Mouse (Mus musculus) CD8-positive naive resting alpha-beta T cell, adult 2 months (primary cell): ENCODE results near the gene Itpkb.

Source experiments
- DNase-seq, 2 experiments: peaks; one replicate each; pipeline ENCODE4 v3.0.0; 2022; ENCODE audit warnings: low read depth in 2 of 2, low spot score in 2 of 2

Itpkb gene

DNA sequence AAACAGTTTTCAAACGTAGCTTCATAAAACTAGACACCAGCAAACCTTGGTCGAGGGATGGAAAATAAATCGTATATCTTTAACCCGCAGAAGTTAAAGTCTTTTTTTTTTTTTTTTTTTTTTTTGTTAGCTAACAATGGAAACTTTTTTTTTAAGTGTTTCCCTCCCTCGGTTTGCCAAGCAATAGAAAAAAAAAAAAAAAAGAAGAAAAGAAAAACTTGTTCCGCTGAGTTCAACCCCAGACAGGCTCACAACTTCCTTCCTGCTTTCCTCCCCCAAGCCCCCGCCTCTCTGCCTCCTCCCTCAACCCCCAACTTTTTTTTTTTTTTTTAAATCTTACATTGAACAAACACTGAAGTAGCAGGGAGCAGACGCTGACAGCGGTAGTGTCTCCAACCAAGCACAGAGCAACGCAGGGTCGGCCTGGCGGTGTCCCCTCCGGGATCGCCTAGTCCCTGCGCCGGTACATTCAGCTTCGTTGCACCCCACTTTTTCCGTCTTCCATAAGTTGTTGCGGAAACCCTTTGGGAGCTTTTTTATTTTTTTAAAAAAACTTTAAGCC, at the start of gene Itpkb:
TSS of gene Itpkb (plus strand) at position 341 of the 562 bp plus-strand sequence.
- peak; percentile 79 to 83 for DNase-seq

DNA sequence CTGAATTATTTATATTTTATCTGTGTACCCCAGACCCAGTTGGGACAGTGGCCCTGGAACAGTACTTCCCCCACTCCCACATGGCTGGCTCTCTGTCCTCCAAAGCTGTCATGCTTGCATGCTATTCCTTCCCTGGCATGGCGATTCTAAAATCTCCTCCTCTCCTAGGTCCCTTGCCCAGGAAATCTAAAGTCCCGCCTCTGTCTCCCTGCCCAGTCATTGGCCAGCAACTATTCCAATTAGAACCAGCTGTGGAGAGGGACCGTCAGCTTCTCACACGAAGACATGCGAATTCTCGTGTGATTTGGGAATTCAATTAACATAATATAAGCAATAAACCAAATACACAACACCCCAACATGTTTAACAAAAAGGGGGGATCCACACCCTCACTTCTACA, 47.7 kb upstream of the Itpkb start:
- DNase-seq: no peak

DNA sequence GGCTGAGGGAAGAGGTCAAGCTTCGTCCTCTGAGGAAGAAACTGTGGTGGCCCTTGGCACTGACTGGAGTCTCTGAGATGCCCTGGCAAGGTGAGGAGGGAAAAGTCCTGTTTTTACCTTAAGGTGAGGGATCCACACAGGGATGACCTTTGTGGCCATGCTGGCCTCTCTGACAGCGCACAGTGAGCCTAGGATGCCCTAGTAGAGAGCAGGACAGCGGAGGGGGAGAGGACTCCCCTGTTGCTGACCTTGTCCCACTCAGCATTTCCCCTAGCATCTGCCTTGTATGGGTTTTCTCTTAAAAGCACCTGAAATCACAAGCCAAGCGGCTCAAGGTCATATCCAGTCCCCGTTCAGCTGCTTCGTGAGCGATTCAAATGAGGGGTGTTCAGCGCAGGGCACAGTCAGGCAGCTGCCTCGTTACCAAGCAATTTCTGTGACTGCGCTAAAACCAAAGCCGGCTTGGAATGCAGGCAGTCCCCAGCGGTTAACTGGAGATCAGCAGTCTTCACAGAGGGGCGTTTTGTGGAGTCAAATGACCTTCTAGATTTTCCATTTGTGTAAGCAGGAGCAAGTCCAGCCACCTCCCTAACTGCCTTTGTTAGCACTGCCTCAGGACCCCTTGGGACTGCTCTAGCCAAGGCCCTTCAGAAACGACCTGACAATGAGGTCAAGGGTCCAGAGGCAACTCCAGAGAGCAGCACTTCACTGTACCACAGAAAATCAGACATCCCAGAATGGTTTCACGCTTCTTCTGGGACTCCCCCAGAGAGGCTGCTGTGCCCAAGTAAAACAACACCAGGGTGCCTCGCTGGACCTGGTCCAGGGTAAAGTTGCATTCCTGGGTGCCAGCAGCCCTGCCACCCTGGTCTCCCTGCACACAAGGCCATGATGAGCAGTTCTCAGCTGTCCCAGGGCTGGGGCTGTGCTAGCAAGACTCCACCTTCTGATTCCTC, 46.2 kb upstream of the Itpkb start:
- no peak for DNase-seq

DNA sequence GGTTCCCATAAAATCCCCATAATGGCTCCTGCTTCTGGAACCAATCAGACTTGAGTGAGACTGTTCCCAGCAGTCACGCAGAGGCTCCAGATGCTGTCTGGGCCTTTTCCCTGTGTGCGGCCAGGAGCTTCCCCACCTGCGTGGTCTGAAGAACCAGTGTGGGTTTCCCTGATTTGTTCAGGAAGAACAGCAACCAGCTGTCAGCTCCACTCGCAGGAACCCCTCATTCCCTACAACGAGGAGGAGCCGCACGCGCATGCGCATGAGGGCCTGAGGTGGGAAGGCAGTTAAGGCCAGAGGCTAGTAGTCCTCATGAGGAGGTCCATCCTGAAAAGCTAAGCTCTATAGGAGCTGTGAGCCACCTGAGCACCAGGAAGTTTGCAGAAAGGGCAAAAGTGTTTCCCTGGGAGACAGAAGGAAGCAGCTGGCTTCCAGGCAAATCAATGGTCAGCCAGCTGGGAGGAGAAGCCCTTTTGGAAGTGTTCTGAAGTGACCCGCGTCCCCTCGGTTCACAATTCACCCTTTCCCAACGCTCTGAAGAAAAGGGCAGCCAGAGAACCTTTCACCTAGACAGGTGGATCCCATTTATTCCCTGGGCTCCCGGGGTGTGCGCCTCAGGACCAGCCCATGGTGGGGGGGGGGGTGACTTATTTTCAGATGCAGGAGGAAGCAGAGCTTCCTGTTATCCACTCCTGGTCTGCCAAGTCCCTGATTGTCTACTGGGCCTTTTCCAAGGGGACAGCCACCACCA, 44.0 kb upstream of the Itpkb start:
- no peak for DNase-seq

DNA sequence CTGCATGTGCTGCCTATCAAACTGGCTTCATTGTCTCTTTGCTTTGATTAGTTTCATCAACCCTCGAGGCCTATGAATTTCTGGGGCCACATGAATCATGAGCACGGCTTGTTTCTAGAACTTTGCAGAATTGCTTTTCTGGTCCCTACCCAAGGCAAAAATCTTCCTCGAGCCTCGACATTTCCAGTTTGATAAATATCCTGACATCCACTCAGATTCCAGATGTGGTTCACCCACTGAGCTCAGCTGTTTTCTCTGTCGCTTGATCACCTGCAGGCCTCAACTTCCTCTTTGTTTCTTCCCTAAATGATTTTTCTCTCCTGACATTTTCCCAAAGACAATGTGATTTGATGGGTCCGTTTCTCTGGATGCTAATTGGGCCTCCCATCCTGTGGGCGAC, 42.1 kb upstream of the Itpkb start:
- no peak for DNase-seq

DNA sequence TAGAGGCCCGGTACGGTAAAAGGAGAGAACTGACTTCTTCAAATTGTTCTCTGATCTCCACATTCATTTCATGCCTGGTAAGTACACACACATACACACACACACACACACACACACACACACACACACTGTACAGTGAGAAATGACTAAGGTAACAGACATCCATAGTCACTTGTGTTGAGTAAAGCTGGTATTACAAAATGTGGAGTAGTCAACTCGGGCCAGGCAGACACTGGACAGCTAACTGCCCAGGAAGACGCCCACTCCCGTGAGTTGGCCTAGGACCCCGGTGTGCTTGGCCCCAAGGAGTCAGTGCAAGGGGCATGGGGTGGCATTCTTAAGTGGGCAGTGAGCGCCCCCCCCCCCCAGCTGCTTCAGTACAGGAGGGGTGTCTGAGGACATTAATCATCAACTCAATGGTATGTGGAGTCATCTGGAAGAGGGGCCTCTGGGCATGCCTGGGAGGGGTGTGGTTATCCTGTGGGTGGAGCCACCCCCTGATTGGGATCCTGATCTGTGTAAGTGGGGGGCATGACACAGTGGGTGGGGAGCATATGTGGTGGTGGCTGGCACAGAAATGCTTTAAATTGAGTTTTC, 41.3 kb upstream of the Itpkb start:
- no peak for DNase-seq

DNA sequence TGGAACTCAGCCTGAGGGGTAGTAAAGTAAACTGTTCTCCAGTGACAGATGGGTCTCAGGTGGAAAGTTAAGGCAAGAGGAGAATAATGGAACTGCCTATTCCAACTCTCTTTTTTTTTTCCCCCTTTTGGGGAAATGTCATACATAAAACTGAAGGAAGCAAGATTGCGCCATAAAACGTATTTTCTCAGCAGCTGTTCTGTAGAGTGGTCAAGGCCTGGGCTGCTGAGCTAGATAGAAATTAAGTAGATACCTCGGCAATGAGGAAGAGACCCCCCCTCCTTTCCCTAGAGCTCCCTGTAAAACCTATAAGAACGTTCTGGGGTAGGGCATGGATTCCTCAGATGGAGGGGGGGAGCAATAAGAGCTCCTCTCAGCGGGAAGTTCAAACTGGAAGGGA, 40.5 kb upstream of the Itpkb start:
- no peak for DNase-seq

DNA sequence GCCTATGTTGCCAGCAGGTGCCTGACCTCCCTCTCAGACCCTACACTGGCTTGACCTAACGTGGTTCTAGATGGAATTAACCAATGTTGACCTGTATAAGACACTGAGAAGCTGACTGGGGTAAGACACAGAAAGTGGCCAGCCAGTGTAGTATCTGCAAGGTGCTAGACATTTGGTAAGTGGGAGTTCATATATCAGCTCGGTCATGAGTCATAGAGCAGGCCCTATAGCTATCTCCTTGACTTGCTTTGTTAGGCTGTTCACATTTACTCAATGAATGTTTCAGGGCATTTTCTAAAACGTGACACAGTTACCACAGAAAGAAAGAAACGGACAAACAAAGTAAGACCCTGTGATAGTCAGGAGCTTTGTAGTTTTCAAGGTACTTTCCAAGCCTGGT, 39.9 kb upstream of the Itpkb start:
- no peak for DNase-seq

DNA sequence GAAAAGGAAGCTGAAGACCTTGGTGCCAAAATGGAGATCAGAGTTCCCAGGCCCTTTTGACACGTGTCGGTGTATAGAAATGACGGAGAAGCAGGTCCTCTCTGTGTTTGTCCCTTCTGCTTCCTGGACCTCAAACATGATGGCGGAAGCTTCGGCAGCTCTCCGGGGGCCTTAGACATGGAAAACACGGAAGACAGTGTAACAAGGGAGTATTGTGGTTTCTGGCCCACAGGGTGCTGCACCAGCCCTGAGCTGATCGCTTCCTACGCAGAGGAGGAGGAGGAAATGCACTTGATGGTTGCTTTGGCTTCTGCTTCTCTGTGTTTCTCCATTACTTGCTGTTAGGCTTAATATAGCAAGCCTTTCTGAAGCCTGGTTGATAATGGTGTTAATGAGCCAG, 34.2 kb upstream of the Itpkb start:
- peak; percentile 42 to 46 for DNase-seq

DNA sequence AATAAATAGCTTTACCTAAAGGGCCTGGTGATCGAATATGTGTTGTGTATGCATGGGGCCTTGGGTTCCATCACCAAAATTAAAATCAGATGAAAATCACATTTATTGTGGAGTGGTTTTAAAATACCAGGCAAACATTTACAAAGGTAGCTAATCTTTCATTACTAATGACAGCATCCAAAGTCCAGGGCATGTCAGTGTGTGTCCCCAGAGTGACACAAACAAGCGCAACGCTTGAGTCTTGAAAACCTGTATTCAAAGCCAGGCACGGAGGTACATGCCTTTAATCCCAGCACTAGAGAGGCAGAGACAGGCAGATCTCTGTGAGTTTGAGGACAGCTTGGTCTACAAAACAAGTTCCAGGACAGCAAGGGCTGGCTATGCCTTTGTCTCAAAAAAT, 30.6 kb upstream of the Itpkb start:
- DNase-seq: no peak

DNA sequence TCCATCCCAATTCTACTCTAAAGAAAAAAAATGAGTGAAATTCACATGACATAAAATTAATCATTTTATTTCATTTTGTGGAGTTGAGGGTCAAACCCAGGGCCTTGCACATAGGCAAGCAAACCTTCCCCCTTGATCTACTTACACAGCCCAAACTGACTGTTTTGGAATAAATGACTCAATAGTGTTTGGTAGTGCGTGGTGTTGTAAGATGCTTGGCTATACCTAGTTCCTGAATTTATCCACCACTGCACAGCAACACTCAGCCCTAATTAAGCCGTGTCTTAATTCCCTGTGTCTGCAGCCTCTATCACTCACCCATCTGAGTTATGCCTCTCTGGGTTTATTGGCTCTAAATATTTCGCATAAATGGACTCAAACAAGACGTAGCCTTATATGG, 30.0 kb upstream of the Itpkb start:
- no peak for DNase-seq

DNA sequence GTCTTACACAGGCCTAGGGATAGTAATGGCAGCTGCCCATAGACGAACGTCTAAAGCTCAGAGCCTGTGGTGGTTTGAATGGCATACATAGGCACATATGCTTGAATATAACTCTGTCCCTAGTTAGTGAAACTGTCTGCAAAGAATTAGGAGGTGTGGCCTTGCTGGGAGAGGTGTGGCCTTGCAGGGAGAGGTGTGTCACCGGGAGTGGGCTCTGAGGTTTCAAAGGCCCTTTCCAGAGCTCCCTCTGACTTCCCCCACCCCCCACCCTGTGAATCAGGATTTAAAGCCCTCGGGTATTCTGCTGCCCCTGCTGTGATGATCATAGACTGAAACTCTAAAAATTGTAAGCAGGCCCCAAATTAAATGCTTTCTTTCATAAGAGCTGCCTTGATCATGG, 29.3 kb upstream of the Itpkb start:
- no peak for DNase-seq

DNA sequence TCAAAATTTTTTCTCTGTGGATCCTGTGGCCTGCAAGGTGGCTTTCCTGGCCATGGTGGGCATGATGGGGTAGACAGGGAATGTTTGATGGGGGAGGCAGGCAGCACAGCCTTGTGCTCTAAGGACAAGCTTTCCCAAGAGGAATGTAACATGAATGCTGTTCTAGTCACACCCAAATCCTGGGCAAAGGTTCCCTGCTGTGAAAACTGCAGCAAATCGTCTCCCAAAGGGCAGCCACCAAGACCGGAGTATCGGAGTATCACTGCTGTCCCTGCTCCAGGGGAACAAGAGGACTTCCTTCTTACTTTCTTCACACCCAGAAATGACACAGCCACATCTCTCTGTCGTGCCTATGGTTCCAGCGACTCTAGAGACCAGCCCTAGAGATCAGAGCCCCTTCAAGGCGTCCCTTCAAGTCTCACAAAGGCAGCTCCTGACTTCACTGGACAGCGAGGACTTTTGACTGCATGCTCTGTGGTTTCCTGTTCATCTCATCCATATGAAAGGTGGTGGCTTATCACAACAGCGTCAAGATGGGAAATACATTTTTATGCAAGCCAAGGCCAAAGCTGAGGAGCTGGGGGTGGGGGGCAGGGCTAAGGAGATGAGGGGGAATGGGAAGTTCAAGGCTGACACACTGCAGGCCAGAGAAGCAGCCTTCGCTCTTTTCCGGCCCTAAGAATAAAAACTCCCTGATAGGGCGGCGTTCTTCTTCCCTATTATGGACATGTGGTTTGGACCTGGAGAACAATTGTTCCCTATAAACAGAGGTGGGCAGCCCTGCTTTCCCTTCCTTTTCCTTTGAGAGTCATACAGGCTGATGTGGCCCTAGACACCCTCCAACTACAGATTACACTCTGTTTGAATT, 27.8 kb upstream of the Itpkb start:
- DNase-seq: no peak

DNA sequence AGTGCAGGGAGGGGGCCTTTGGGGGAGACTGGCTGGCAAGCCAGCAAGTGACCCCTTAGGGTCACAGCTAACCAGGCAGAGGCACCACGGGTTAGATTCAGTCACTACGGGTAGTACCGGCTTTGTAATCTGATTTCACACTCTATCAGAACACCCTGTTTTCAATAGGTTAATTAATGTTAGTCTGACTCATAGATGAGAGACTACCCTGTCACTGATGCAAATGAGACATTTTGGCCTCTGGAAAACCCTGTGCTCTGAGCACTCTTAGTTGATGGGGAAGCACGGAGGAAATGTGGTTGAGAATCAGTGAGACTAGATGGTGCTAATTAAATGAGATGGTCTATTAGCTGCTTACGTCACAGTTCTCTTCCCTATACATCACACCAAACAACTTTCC, 26.7 kb upstream of the Itpkb start:
- no peak for DNase-seq

DNA sequence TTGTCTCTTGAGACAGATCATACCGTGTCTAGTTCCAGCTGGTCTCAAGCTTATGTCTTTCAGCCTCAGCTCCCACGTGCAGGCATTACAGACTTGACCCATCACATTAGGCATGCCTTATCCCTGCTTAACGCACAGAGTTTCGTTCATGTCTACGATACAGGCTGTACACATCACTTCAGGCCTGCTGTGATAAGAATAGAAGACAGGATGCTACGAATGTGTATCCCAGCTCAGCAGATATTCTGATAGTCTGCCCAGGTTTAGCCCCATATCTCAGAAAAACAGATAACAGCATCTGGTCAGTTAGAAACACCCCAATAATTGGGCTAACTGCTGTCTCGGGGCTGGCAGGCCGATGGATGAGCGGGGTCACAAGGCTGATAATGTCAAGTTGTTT, 23.4 kb upstream of the Itpkb start:
- no peak for DNase-seq

DNA sequence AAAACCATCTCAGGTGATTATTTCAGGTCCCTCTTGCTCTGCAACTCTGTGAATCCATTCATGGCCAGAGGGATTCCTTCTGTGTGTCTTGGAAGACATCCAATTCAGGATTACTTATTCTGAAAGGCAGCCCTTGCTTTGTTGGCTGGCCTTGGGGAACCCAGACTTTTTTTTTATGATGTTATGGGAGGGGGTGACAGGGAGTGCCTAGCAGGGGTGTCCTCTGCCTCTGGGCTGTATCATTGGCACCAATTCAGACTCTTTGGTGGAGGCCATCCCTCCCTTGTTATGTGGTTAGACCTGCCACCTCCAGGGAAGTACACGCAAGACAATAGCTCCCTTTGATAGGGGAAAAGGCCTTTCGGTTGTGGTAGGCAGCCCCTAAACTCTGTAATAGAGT, 22.6 kb upstream of the Itpkb start:
- no peak for DNase-seq

DNA sequence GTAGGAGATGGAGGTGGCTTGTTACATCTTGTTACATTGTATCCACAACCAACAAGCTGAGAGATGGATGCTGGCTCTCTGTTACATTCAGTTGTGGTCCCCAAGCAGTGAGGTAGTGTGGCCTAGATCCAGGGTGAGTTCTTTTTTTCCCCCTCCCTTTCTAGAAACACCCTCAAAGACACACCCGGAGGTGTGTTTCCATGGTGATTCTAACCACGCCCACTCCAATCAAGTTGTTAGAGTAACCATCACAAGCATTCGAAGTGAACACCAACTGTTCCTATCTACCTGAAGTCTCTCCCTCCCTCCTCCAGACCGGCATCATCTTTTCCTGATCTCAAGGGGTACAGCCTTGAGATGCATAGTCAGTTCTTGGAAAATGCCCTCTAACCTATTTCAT, 21.4 kb upstream of the Itpkb start:
- no peak for DNase-seq

DNA sequence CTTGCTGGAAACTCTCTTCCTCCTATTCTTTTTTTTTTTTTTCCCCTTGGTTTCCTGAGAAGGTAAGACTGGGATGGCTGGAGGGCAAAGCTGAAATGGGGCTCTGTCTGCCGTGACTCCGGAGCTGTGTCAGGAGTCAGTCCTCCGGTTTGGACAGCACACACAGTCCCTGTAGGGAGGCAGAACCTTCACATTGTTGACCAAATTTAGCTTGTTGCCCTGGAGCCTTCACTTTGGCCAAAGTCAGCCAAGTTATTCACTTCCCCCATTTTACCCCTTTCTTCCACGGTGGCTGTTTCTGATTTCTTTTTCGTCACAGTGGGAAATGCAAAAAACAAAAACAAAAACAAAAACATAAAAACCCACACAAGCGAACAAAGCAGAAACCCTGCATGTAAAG, 18.0 kb upstream of the Itpkb start:
- no peak for DNase-seq

DNA sequence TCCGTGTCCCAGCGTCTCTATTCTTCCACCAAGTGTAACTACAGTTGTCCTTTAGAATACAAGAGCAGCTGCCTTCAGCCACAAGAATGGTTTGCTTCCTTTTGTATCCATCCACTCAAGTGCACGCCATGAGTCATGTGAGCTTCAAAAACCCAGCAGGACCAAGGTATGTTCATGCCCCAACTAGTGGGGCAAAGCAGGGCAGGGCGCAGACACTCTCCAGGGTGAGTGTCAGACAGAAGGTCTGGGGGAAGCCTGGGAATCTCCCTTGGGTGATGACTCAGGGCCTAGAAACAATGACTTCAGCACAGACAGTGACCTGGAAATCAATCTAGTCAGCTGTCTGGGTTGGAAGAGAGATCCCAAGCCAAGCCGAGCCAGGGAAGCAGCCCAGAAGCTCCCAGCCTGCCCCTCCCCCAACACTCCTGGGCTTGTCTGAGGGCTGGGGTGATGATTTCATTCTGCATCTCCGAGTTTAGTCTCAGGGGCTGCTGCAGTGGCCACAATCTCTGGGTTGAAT, 17.4 kb upstream of the Itpkb start:
- no peak for DNase-seq
